8 mouse cellular contexts compared by ENCODE assay signal in genomic region chr4:138505171-138505870, GRCm38 (mm10). TPM values are rescaled to one million over a fixed set of nuclear protein-coding genes. Genes with fewer than 3 reads are reported as not detected.
DNase-seq lines count a peak whose midpoint lies in the region; TF ChIP-seq lines count a peak whose summit lies in the region.

No protein-coding gene starts in this region.

- H3K4me1 ChIP-seq in ES-E14 (ENCODE audit: control insufficient read depth in 2 of 2, insufficient read depth in 2 of 2, low read length in 2 of 2, poor library complexity in 1 of 2), result no peaks in the 10 kb centered on the region

- H3K9me3 ChIP-seq in ES-E14 (ENCODE audit: control insufficient read depth, insufficient read depth, low read depth, low read length), result no peaks in the 10 kb centered on the region

- peak; percentile 56 to 60 for DNase-seq in heart, postnatal 14 days
- DNase-seq in heart, adult 8-10 months (ENCODE audit: low spot score), result no peak
- no peak for DNase-seq in ES-E14 (ENCODE audit: low read depth, low spot score)
- peak; percentile 56 for DNase-seq in embryo, embryonic 10.5 days (ENCODE audit: low spot score)
- peak; percentile 19 for DNase-seq in induced T-regulatory cell, adult 2 months (ENCODE audit: low read depth)
- DNase-seq in lung, postnatal 4 days, result peak; percentile 37
- peak; percentile 56 for DNase-seq in testis, postnatal 10 days (ENCODE audit: low spot score)
- no peak for DNase-seq in frontal cortex, adult 2 months (ENCODE audit: extremely low spot score in 1 of 2, low spot score in 1 of 2)

- in situ Hi-C loops in ES-E14 (cut with MboI; ENCODE audit: low sequenced_read_pairs in 2 of 2, unreplicated experiment in 2 of 2), result no loop called here

- H3K9ac ChIP-seq in ES-E14 (ENCODE audit: insufficient read depth, low read depth, low read length, poor library complexity, severe bottlenecking), result no peak overlapping the region

- no peak overlapping the region for H3K27ac ChIP-seq in ES-E14 (ENCODE audit: insufficient read depth, low read depth, low read length, poor library complexity, severe bottlenecking)

- no peak overlapping the region for H3K4me3 ChIP-seq in ES-E14 (ENCODE audit: insufficient read depth in 1 of 2, low read depth in 1 of 2, low read length in 2 of 2, poor library complexity in 1 of 2, severe bottlenecking in 1 of 2)

- intact Hi-C loops in heart, postnatal 14 days (cut with DNase I), result loop anchor here (2.0 to 5.0 kb wide), 2 partner anchors 57 to 197 kb away; no protein-coding TSS in a partner anchor

- H3K36me3 ChIP-seq in ES-E14 (ENCODE audit: control insufficient read depth, insufficient read depth, low read length, poor library complexity, severe bottlenecking), result no peaks in the 10 kb centered on the region

TF ChIP-seq in ES-E14, 5 proteins besides CTCF, POLR2A, EP300 and RAD21:
- TF ChIP-seq MAFK (IDR thresholded peaks at IDR 0.05; ENCODE audit: insufficient read depth, low read depth, low read length) (no peak), ZNF384 (IDR thresholded peaks at IDR 0.05; ENCODE audit: low read depth, low read length) (no peak), ZC3H11A (IDR thresholded peaks at IDR 0.05; ENCODE audit: borderline replicate concordance, low read depth, low read length) (peak; percentile 55)

RNA-seq across cellular contexts. Expression of gene Camk2n1, which starts 51.2 kb away (rescaled TPM):
- total RNA-seq in heart, postnatal 14 days (2021), result 1 to 10 TPM; 8.4 to 8.7 TPM
- total RNA-seq in heart, adult 8-10 months (2022), result 10 to 100 TPM; 10.8 to 12.7 (median 11.1) TPM
- 1.2 and 1.4 TPM in 2 replicates for total RNA-seq in ES-E14 (2012; rRNA removed)
- 644 and 776 TPM in 2 replicates for polyA plus RNA-seq in frontal cortex, adult 2 months (2012; rRNA removed)

Comparison
In these comparisons a context has a peak if more than half of its experiments do, and no peak if none do; other contexts are left out.
1. DNase-seq: peak in heart, postnatal 14 days (2 of 2), embryo, embryonic 10.5 days (single experiment), induced T-regulatory cell, adult 2 months (single experiment), lung, postnatal 4 days (2 of 2) and testis, postnatal 10 days (single experiment); none in heart, adult 8-10 months (single experiment), ES-E14 (single experiment) and frontal cortex, adult 2 months (0 of 2).